Mouse (Mus musculus) cerebellum, adult 2 months (tissue): Measurements from ENCODE around the gene Derl3.

ENCODE experiments used
- CTCF ChIP-seq: fragments of 200-500 bp; IDR thresholded peaks from 2 replicates; pipeline ENCODE4 v1.5.1; 2011; ENCODE audit warnings: low read depth, mild to moderate bottlenecking, control low read depth, low read length, moderate library complexity, borderline replicate concordance; ENCODE audit not compliant: insufficient read depth
- POLR2A ChIP-seq: fragments of 200-500 bp; IDR thresholded peaks from 2 replicates; pipeline ENCODE4 v1.6.1; 2011; ENCODE audit warnings: low read length, control low read depth, borderline replicate concordance; ENCODE audit not compliant: insufficient read depth

DNA sequence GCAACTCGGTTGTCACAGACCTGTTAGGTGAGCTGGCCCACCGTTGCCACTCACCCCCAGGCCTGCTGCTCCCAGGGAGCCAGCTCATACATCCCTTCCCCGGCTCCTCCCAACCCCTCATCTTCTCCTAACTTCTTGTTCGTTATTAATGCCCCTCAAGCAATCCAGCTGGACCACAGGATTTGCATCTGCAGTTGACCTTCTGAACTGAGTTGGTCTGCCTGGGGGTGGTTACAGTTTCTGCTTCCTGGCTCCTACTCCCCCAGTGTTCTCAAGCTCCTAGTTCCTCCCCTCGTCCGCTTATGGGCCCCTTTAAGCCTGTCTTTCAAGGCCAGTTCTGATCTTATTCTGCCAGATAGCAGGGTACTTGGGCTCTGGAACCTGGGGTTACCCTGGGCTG is 1.4 kb downstream of the Derl3 start:
- TF ChIP-seq CTCF (no peak), POLR2A (no peak)
